Mouse (Mus musculus): Measurements from ENCODE around the gene Rgs19.

Rgs19 gene

DNA sequence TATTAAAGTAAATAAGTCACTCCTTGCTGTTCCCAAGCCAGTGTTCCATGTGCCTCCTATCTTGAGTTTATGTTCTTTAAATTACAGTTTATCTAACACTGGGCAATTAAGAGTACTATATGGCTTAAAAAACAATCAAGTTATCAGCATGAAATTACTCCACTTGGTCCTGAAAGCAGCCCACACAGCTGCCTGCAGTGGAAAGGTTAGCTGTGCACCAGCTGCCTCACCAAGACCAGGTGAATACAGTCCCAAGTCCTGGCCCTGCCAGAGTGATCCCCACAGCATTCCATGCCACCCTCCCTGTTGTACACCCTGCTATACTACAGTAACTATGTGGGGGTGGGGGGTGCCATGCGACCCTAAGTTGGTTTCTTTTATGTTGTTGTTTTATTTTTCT, 40.3 kb downstream of the Rgs19 start:
- DNase-seq (ENCODE audit: extremely low spot score) = no peak

DNA sequence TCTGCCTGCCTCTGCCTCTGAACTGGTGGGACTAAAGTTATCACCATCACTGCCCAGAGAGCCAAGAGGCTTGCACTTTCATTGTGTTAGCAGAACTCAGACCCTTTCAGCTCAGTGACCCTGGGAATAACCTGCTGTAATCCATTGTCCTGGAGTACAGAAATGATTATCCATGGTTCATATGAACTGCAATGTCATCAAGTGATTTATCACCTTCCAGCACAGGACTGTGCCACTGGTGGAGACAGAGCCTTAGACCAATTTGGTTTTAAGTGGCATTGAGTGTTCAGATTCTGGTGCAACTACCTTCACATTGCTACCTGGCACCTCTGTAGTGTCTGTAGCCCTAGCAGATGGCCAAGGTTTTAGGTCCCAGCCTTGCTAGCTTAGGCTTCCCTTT, 40.7 kb downstream of the Rgs19 start:
- no peak for DNase-seq (ENCODE audit: extremely low spot score)

DNA sequence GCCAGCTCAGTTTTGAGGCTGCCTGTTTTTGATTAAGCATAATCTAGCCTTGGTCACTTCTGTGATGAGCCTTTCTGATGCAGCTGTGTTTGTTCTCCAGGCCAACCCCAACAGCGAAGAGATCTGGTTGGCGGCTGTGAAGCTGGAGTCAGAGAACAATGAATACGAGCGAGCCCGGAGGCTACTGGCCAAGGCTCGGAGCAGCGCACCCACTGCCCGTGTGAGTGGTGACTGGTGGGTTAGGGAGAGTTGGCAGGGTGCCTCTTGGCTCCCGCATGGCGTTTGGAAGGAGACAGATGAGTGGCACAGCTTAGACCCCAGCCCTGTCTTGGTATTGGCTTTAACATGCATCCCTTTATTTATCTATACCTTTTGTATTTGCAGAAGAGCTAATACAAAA, 44.9 kb downstream of the Rgs19 start:
- no peak for DNase-seq (ENCODE audit: extremely low spot score)

DNA sequence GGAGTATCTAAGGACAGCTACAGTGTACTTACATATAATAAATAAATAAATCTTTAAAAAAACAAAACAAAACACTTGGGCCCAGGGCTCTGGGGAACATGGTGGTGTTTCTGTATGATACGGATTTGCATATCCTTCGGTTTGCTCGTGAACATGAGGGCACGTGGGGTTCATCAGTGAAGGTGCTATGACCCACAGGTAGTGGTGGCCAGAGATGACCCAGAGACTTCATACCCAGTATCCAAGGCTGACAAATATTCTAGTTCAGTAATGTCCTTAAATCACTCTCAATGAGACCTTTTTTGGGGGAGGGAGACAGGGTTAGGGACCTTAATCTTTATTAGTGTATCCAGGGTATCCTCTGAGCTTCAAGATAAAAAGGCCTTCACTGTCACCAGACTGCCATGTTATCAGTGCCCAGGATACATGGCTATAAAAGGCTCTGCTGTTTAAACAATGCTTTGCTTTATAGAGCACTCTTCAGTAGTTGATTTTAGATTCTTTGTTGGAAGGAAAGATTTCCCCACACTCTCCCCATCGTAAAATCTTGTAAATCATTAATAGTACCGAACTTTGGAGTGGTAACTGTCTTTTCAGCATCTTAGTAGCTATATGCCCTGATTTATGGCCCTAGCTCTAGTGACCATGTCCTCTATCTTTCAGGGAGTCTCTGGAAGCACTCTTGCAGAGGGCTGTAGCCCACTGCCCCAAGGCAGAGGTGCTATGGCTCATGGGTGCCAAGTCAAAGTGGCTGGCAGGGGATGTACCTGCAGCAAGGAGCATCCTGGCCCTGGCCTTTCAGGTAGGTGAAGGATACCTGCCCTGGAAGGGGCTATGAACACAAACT, 46.9 kb downstream of the Rgs19 start:
- no peak for DNase-seq (ENCODE audit: extremely low spot score)

GRCm38 (mm10) chr2:181645666-181646065, 48.1 kb downstream of the Rgs19 start:
- DNase-seq (ENCODE audit: extremely low spot score) = no peak

- peak; percentile 39 for DNase-seq (ENCODE audit: extremely low spot score)
Measured at GRCm38 (mm10) chr2:181644361-181644760, 49.4 kb downstream of the Rgs19 start.
